Mouse (Mus musculus) CH12.LX (cell line): ENCODE data around the gene Itln1. TPM values are rescaled to one million over a fixed set of nuclear protein-coding genes. Genes with fewer than 3 reads are reported as not detected.

ENCODE experiments used
- DNase-seq: peaks from one replicate; pipeline ENCODE4 v3.0.0-alpha.2; 2013; ENCODE audit errors: extremely low read depth
- H3K27ac ChIP-seq: 2 replicates; pipeline ENCODE4 v1.5.1; 2012; ENCODE audit warnings: low read depth, mild to moderate bottlenecking, control low read depth, moderate library complexity; ENCODE audit not compliant: insufficient read depth
- H3K27me3 ChIP-seq: replicated peaks from 2 replicates; pipeline ENCODE3; 2012; ENCODE audit warnings: inconsistent platforms
- H3K36me3 ChIP-seq, 2 experiments: replicated peaks in 1 of 2; 2 replicates each; pipeline versions ENCODE3 to v1.6.1; 2012; ENCODE audit warnings: inconsistent platforms in 1 of 2, low read length in 1 of 2, mild to moderate bottlenecking in 1 of 2, mixed read lengths in 1 of 2, moderate library complexity in 1 of 2; ENCODE audit not compliant: control insufficient read depth in 1 of 2, insufficient read depth in 1 of 2
- H3K4me1 ChIP-seq, 2 experiments: 2 replicates each; pipeline ENCODE4 v1.6.1; 2012; ENCODE audit warnings: inconsistent platforms in 1 of 2, moderate library complexity in 1 of 2; ENCODE audit not compliant: insufficient read depth in 2 of 2, control insufficient read depth in 1 of 2
- H3K4me2 ChIP-seq: 2 replicates; pipeline ENCODE4 v1.6.1; 2012; ENCODE audit warnings: low read depth, mild to moderate bottlenecking, control low read depth; ENCODE audit not compliant: poor library complexity, insufficient read depth, severe bottlenecking
- H3K4me3 ChIP-seq, 3 experiments: fragments of 150-350 bp in 1 of 3; sonication (generic) in 1 of 3; replicated peaks in 1 of 3; 2 replicates each; pipeline versions ENCODE3 to v1.5.1; 2011 to 2012; ENCODE audit warnings: low read depth in 2 of 3, low read length in 2 of 3, mild to moderate bottlenecking in 2 of 3, moderate library complexity in 2 of 3, control low read depth in 1 of 3, improper control_type of control experiment in 1 of 3, inconsistent platforms in 1 of 3, mixed read lengths in 1 of 3; ENCODE audit not compliant: poor library complexity in 1 of 3
- H3K79me2 ChIP-seq: replicated peaks from 2 replicates; pipeline ENCODE4 v1.6.1; 2012; ENCODE audit warnings: mild to moderate bottlenecking, moderate library complexity; ENCODE audit not compliant: control insufficient read depth, poor library complexity, insufficient read depth, severe bottlenecking; ENCODE audit errors: extremely low read depth
- H3K9ac ChIP-seq: 2 replicates; pipeline ENCODE4 v1.6.1; 2012; ENCODE audit warnings: low read depth, mild to moderate bottlenecking, control low read depth, moderate library complexity; ENCODE audit not compliant: insufficient read depth
- H3K9me3 ChIP-seq: replicated peaks from 2 replicates; pipeline ENCODE3; 2012; ENCODE audit warnings: low read length, inconsistent platforms, mixed read lengths
- CHD2 ChIP-seq: IDR thresholded peaks from 2 replicates; pipeline ENCODE4 v1.6.1; 2011; ENCODE audit warnings: low read length, improper control_type of control experiment
- CTCF ChIP-seq, 2 experiments: IDR thresholded peaks in 1 of 2; conservative IDR thresholded peaks in 1 of 2; 2 replicates each; pipeline ENCODE4 v1.5.1; 2011 to 2012; ENCODE audit warnings: low read depth in 2 of 2, low read length in 2 of 2, improper control_type of control experiment in 1 of 2, inconsistent platforms in 1 of 2, mild to moderate bottlenecking in 1 of 2, moderate library complexity in 1 of 2
- ELF1 ChIP-seq: IDR thresholded peaks from 2 replicates; pipeline ENCODE4 v1.6.1; 2014; ENCODE audit warnings: low read depth, mild to moderate bottlenecking, inconsistent platforms, low read length, improper control_type of control experiment
- ETS1 ChIP-seq: conservative IDR thresholded peaks from 2 replicates; pipeline ENCODE4 v1.6.1; 2012; ENCODE audit warnings: low read depth, mild to moderate bottlenecking, inconsistent platforms, low read length, improper control_type of control experiment, moderate library complexity
- IRF4 ChIP-seq: IDR thresholded peaks from 2 replicates; pipeline ENCODE4 v1.6.1; 2014; ENCODE audit warnings: low read depth, mild to moderate bottlenecking, inconsistent platforms, low read length, improper control_type of control experiment
- JUND ChIP-seq: conservative IDR thresholded peaks from 2 replicates; pipeline ENCODE4 v1.6.1; 2011; ENCODE audit warnings: low read depth, low read length, improper control_type of control experiment
- KAT2A ChIP-seq: IDR thresholded peaks from 2 replicates; pipeline ENCODE4 v1.6.1; 2012; ENCODE audit warnings: low read length, improper control_type of control experiment, inconsistent platforms; ENCODE audit not compliant: insufficient replicate concordance
- MAFK ChIP-seq: IDR thresholded peaks from 2 replicates; pipeline ENCODE4 v1.6.1; 2011; ENCODE audit warnings: low read length, improper control_type of control experiment; ENCODE audit not compliant: insufficient replicate concordance
- MEF2A ChIP-seq: IDR thresholded peaks from 2 replicates; pipeline ENCODE4 v1.6.1; 2014; ENCODE audit warnings: low read depth, mild to moderate bottlenecking, inconsistent platforms, low read length, improper control_type of control experiment, borderline replicate concordance
- POLR2A ChIP-seq: IDR thresholded peaks from 2 replicates; pipeline ENCODE4 v1.6.1; 2011; ENCODE audit warnings: low read depth, mild to moderate bottlenecking, improper control_type of control experiment, low read length
- SMC3 ChIP-seq: IDR thresholded peaks from 2 replicates; pipeline ENCODE4 v1.6.1; 2011; ENCODE audit warnings: low read depth, low read length, improper control_type of control experiment
- UBTF ChIP-seq: IDR thresholded peaks from 2 replicates; pipeline ENCODE4 v1.6.1; 2012; ENCODE audit warnings: low read depth, mild to moderate bottlenecking, inconsistent platforms, low read length, improper control_type of control experiment, moderate library complexity
- USF2 ChIP-seq: conservative IDR thresholded peaks from 2 replicates; pipeline ENCODE4 v1.6.1; 2011; ENCODE audit warnings: low read depth, low read length, improper control_type of control experiment
- ZC3H11A ChIP-seq: IDR thresholded peaks from 2 replicates; pipeline ENCODE4 v1.6.1; 2012; ENCODE audit warnings: low read depth, mild to moderate bottlenecking, inconsistent platforms, low read length, improper control_type of control experiment
- ZKSCAN1 ChIP-seq: IDR thresholded peaks from 2 replicates; pipeline ENCODE4 v1.6.1; 2012; ENCODE audit warnings: low read depth, inconsistent platforms, low read length, improper control_type of control experiment, borderline replicate concordance
- ZMIZ1 ChIP-seq: IDR thresholded peaks from 2 replicates; pipeline ENCODE4 v1.6.1; 2012; ENCODE audit warnings: low read depth, mild to moderate bottlenecking, inconsistent platforms, low read length, improper control_type of control experiment
- dilution Hi-C: fragments of 300-500 bp; cut with MboI; formaldehyde crosslinking; loops from 2 replicates; pipeline ENCODE4 v1.14.3; 2020; ENCODE audit warnings: low sequenced_read_pairs; ENCODE audit not compliant: extremely low pct_unique_long_range_greater_than_20kb, extremely low pct_ligation_motif_present
- in situ Hi-C: fragments of 300-500 bp; cut with MboI; formaldehyde crosslinking; loops from 3 replicates; pipeline ENCODE4 v1.14.3; 2019; ENCODE audit warnings: low sequenced_read_pairs, low pct_ligation_motif_present, low pct_unique_long_range_greater_than_20kb, mixed read lengths
- polyA plus RNA-seq: library from polyadenylated mRNA; unstranded; fragments of >175 nt; gene quantifications from 2 replicates; pipeline ENCODE4 v1.2.1, GENCODE M21; 2012; ENCODE audit warnings: low read depth; ENCODE audit not compliant: insufficient read length
- total RNA-seq, 2 experiments: library from RNA; depleted of rRNA; stranded (reverse); fragments of 300-350 nt in 1 of 2; fragments of >200 nt in 1 of 2; gene quantifications; 2 replicates each; pipeline ENCODE4 v1.2.3; 2012 to 2014

The Itln1 gene
- total and polyA plus RNA-seq, 3 experiments, result not detected

DNA sequence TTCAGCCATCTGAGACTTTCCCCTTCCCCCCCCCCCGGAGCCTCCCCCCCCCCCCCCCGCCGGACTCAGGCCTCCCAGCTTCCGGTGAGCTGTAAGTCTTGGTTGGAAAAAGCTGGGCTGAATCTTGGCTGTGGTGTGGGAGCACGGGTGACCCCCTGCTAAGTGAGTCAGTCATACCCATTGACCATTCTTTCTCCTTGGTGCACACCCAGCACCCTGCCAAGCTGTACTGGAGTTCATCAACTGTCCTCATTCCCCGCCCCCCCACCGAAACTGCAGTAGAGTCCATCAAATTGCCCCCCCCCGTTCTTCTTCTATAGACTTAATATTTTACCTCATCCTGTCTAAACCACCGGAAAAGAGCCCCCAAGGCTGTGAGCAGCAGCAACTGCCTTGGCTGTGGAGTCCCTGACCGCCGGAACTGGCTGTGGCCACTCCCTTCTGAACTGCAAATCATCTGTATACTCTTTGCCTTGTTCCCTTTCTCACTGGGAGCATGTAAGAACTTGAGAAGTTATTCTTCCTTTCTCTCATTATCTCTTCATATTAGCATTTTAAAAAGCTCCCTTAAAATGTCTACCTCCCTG, 26.6 kb upstream of the Itln1 start:
- peak overlapping the region; percentile 52 for H3K4me2 ChIP-seq
- in situ Hi-C loops, result no loop called here
- peak overlapping the region; percentile 8; the same call in 1 of the 2 replicates for H3K9ac ChIP-seq
- H3K36me3 ChIP-seq, result no peaks in the 10 kb centered on the region
- no peak for DNase-seq
- dilution Hi-C loops, result no loop called here
- no peak for TF ChIP-seq IRF4
- TF ChIP-seq CHD2, result no peak
- TF ChIP-seq JUND, result no peak
- no peak for TF ChIP-seq ZKSCAN1
- no peak for TF ChIP-seq MEF2A
- peaks cover 7 to 19% of the 10 kb centered on the region in 2 experiments for H3K4me1 ChIP-seq
- no peak overlapping the region for H3K27ac ChIP-seq
- H3K4me3 ChIP-seq, result peak overlapping the region in 1 of 3 experiments; percentile 34
- H3K9me3 ChIP-seq, result no peaks in the 10 kb centered on the region
- no peaks in the 10 kb centered on the region for H3K27me3 ChIP-seq
- no peaks in the 10 kb centered on the region for H3K79me2 ChIP-seq

DNA sequence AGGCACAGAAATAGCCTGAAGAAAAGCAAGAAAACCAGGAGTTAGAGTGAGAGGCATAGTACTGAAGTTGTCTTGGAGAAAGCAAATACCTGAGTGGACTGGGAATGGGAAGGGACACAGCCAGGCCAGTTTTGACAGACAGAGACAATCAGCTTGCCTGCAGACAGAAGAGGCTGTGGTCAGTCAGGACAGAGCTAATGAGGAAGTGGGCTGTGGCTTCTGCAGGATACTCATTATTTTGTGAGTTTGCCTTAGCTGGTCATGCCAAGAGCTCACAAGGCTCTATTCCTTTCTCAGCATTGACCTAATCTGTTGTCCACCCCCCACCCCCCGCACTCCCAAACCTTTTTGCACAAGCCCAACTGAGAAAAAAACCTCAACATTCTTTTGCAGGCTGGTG, 26.1 kb upstream of the Itln1 start:
- Histone ChIP-seq H3K27ac (no peak overlapping the region), H3K9me3 (no peaks in the 10 kb centered on the region), H3K36me3 (no peaks in the 10 kb centered on the region), H3K9ac (no peak overlapping the region), H3K4me1 (peaks cover 7 to 19% of the 10 kb centered on the region in 2 experiments), H3K4me3 (no peak overlapping the region), H3K79me2 (no peaks in the 10 kb centered on the region), H3K27me3 (no peaks in the 10 kb centered on the region), H3K4me2 (peak overlapping the region; percentile 52)
- TF ChIP-seq UBTF (no peak), KAT2A (no peak), SMC3 (no peak), ELF1 (0 out of 2 replicates have a peak, but pooled peaks have one; percentile 13), CTCF (conservative IDR thresholded peaks at IDR 0.05 in 1 of 2, IDR thresholded peaks at IDR 0.05 in 1 of 2; ENCODE audit: low read depth in 2 of 2, low read length in 2 of 2) (no peak), CHD2 (no peak)
- dilution Hi-C loops, result no loop called here
- peak; percentile 12 for DNase-seq
- in situ Hi-C loops, result no loop called here

DNA sequence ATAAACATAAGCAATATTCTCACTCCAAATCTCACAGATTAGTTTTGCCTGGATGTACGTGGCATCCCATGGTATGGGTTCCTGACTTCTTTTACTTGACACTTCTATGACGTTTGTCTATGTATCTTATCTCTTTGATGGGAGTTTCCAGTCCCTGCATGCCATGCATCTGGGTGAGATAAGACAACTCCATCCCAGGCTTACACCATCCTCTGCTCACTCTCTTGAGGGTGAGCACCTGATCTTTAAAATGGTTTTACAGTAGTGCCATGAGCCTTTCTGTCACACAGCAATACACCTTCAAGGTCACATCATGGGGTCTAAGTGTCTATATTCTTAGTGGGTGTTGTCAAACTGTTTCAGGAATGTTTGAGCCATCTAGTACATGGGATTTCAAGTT, 25.2 kb upstream of the Itln1 start:
- H3K27me3 ChIP-seq, result no peaks in the 10 kb centered on the region
- DNase-seq, result no peak
- in situ Hi-C loops, result no loop called here
- no peak overlapping the region for H3K27ac ChIP-seq
- H3K9ac ChIP-seq, result no peak overlapping the region
- no peaks in the 10 kb centered on the region for H3K79me2 ChIP-seq
- H3K9me3 ChIP-seq, result no peaks in the 10 kb centered on the region
- dilution Hi-C loops, result no loop called here
- H3K36me3 ChIP-seq, result no peaks in the 10 kb centered on the region
- no peak overlapping the region for H3K4me2 ChIP-seq
- peaks cover 7 to 19% of the 10 kb centered on the region in 2 experiments for H3K4me1 ChIP-seq
- no peak overlapping the region for H3K4me3 ChIP-seq
- TF ChIP-seq POLR2A (no peak), MAFK (no peak), ETS1 (no peak), USF2 (no peak), ZC3H11A (no peak), ZMIZ1 (no peak)
